Mouse (Mus musculus): Measurements from ENCODE around the gene Fndc3b.

DNA sequence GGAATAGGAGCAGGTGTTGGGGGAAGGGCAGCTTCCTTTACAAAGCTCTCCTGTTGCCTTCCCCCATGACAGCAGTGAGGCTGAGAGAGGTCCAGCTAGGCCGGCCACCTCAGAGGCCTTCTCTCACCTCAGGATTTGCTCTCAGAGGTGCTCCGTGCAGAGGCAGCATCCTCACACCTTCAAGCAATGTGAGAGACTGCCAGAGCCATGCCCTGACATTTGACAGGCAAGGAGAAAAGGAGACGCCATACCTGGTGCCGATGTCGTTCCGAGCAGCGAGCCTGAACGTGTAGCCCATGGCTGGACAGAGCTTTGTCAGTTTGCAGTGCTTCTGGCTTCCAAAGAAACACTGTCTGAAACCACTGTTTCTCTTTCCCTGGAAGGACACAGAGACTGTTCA is 241.1 kb downstream of the Fndc3b start:
- TF ChIP-seq POLR2A (IDR thresholded peaks at IDR 0.05; ENCODE audit: control insufficient read depth, low read depth, low read length): no peak
- TF ChIP-seq CTCF (IDR thresholded peaks at IDR 0.05; ENCODE audit: control insufficient read depth, insufficient read depth, insufficient replicate concordance, low read depth, low read length): no peak
